Mouse (Mus musculus): ENCODE results near the gene Ccr1. TPM values are rescaled to one million over a fixed set of nuclear protein-coding genes. Genes with fewer than 3 reads are reported as not detected.

Gene Ccr1
- total and polyA plus RNA-seq, 3 experiments, result 1.6 to 4.9 (median 1.6) TPM

DNA sequence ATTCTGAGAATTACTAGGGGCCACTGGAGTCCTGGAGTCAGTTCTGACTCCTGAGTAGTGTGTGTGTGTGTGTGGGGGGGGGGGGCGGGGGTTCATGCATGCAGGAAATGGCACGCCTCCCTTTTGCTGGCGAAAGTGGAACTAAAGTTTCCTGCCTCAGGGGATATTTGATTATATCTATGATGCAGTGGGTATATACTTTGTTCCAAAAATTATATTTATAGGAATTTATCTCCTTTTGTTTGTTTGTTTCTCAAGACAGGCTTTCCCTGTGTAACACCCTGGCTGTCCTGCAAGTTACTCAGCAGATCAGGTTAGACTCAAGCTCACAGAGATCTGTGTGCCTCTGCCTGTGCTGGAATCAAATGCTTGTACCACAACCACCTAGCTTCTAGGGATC lies 21.2 kb upstream of the Ccr1 start:
- Histone ChIP-seq H3K4me2 (ENCODE audit: insufficient read depth, low read depth, poor library complexity, severe bottlenecking) (peak overlapping the region; percentile 50), H3K4me3 (replicated peaks in 1 of 3; ENCODE audit: low read depth in 2 of 3, low read length in 2 of 3, poor library complexity in 1 of 3) (no peak overlapping the region), H3K9ac (ENCODE audit: insufficient read depth, low read depth) (no peak overlapping the region), H3K79me2 (replicated peaks; ENCODE audit: control insufficient read depth, extremely low read depth, insufficient read depth, poor library complexity, severe bottlenecking) (no peaks in the 10 kb centered on the region), H3K9me3 (replicated peaks; ENCODE audit: low read length) (no peaks in the 10 kb centered on the region), H3K27me3 (replicated peaks) (no peaks in the 10 kb centered on the region), H3K4me1 (ENCODE audit: control insufficient read depth in 1 of 2, insufficient read depth in 2 of 2) (peaks cover 0 to 47% of the 10 kb centered on the region in 2 experiments; a peak in 2 of 4 replicates), H3K36me3 (replicated peaks in 1 of 2; ENCODE audit: control insufficient read depth in 1 of 2, insufficient read depth in 1 of 2, low read length in 1 of 2) (no peaks in the 10 kb centered on the region), H3K27ac (ENCODE audit: insufficient read depth, low read depth) (no peak overlapping the region)
- dilution Hi-C loops (cut with MboI; ENCODE audit: extremely low pct_ligation_motif_present, extremely low pct_unique_long_range_greater_than_20kb, low sequenced_read_pairs) (no loop called here), in situ Hi-C loops (cut with MboI; ENCODE audit: low pct_ligation_motif_present, low pct_unique_long_range_greater_than_20kb, low sequenced_read_pairs) (no loop called here)
- TF ChIP-seq E2F4 (IDR thresholded peaks at IDR 0.05; ENCODE audit: insufficient replicate concordance, low read depth, low read length) (no peak), MXI1 (IDR thresholded peaks at IDR 0.05; ENCODE audit: low read depth, low read length) (no peak)
- DNase-seq (ENCODE audit: extremely low read depth), result no peak

GRCm38 (mm10) chr9:123986217-123986616 lies 17.7 kb upstream of the Ccr1 start:
- in situ Hi-C loops (cut with MboI; ENCODE audit: low pct_ligation_motif_present, low pct_unique_long_range_greater_than_20kb, low sequenced_read_pairs), result no loop called here
- H3K4me3 ChIP-seq (replicated peaks in 1 of 3; ENCODE audit: low read depth in 2 of 3, low read length in 2 of 3, poor library complexity in 1 of 3), result no peak overlapping the region
- DNase-seq (ENCODE audit: extremely low read depth), result peak; percentile 77

GRCm38 (mm10) chr9:123984943-123985342 lies 16.5 kb upstream of the Ccr1 start:
- no peak overlapping the region for H3K27ac ChIP-seq (ENCODE audit: insufficient read depth, low read depth)
- H3K79me2 ChIP-seq (replicated peaks; ENCODE audit: control insufficient read depth, extremely low read depth, insufficient read depth, poor library complexity, severe bottlenecking), result no peaks in the 10 kb centered on the region
- no peak for DNase-seq (ENCODE audit: extremely low read depth)
- dilution Hi-C loops (cut with MboI; ENCODE audit: extremely low pct_ligation_motif_present, extremely low pct_unique_long_range_greater_than_20kb, low sequenced_read_pairs) (no loop called here), in situ Hi-C loops (cut with MboI; ENCODE audit: low pct_ligation_motif_present, low pct_unique_long_range_greater_than_20kb, low sequenced_read_pairs) (no loop called here)
- H3K27me3 ChIP-seq (replicated peaks), result no peaks in the 10 kb centered on the region
- peaks cover 5 to 48% of the 10 kb centered on the region in 2 experiments; a peak in 3 of 4 replicates for H3K4me1 ChIP-seq (ENCODE audit: control insufficient read depth in 1 of 2, insufficient read depth in 2 of 2)
- H3K36me3 ChIP-seq (replicated peaks in 1 of 2; ENCODE audit: control insufficient read depth in 1 of 2, insufficient read depth in 1 of 2, low read length in 1 of 2), result no peaks in the 10 kb centered on the region
- no peak overlapping the region for H3K9ac ChIP-seq (ENCODE audit: insufficient read depth, low read depth)
- H3K4me3 ChIP-seq (replicated peaks in 1 of 3; ENCODE audit: low read depth in 2 of 3, low read length in 2 of 3, poor library complexity in 1 of 3), result no peak overlapping the region
- H3K9me3 ChIP-seq (replicated peaks; ENCODE audit: low read length), result no peaks in the 10 kb centered on the region
- no peak overlapping the region for H3K4me2 ChIP-seq (ENCODE audit: insufficient read depth, low read depth, poor library complexity, severe bottlenecking)
- TF ChIP-seq CHD1 (IDR thresholded peaks at IDR 0.05; ENCODE audit: low read depth, low read length) (no peak), MAFK (IDR thresholded peaks at IDR 0.05; ENCODE audit: insufficient replicate concordance, low read length) (no peak), GABPA (IDR thresholded peaks at IDR 0.05; ENCODE audit: insufficient replicate concordance, low read depth, low read length) (no peak), MXI1 (IDR thresholded peaks at IDR 0.05; ENCODE audit: low read depth, low read length) (no peak), NRF1 (IDR thresholded peaks at IDR 0.05; ENCODE audit: low read depth, low read length) (no peak), POLR2A (IDR thresholded peaks at IDR 0.05; ENCODE audit: low read depth, low read length) (no peak), HCFC1 (IDR thresholded peaks at IDR 0.05; ENCODE audit: low read depth, low read length) (no peak), RAD21 (IDR thresholded peaks at IDR 0.05; ENCODE audit: low read depth, low read length) (no peak), MEF2A (IDR thresholded peaks at IDR 0.05; ENCODE audit: borderline replicate concordance, low read depth, low read length) (no peak), MAX (IDR thresholded peaks at IDR 0.05; ENCODE audit: low read length) (no peak)

More at GRCm38 (mm10) chr9:123986217-123986616, 17.7 kb upstream of the Ccr1 start:
- no peaks in the 10 kb centered on the region for H3K9me3 ChIP-seq (replicated peaks; ENCODE audit: low read length)
- H3K27me3 ChIP-seq (replicated peaks), result no peaks in the 10 kb centered on the region
- no peak overlapping the region for H3K4me2 ChIP-seq (ENCODE audit: insufficient read depth, low read depth, poor library complexity, severe bottlenecking)
- TF ChIP-seq MAX (IDR thresholded peaks at IDR 0.05; ENCODE audit: low read length) (no peak), ZMIZ1 (IDR thresholded peaks at IDR 0.05; ENCODE audit: low read depth, low read length) (no peak), ELF1 (IDR thresholded peaks at IDR 0.05; ENCODE audit: low read depth, low read length) (0 out of 2 replicates have a peak, but pooled peaks have one; percentile 26), CTCF (conservative IDR thresholded peaks at IDR 0.05 in 1 of 2, IDR thresholded peaks at IDR 0.05 in 1 of 2; ENCODE audit: low read depth in 2 of 2, low read length in 2 of 2) (peak in 1 of 2 experiments; percentile 88; a peak in 2 of 4 replicates), IRF4 (IDR thresholded peaks at IDR 0.05; ENCODE audit: low read depth, low read length) (peak; percentile 49; the same call in 1 of the 2 replicates), RAD21 (IDR thresholded peaks at IDR 0.05; ENCODE audit: low read depth, low read length) (peak; percentile 88), GABPA (IDR thresholded peaks at IDR 0.05; ENCODE audit: insufficient replicate concordance, low read depth, low read length) (no peak), JUND (conservative IDR thresholded peaks at IDR 0.05; ENCODE audit: low read depth, low read length) (0 out of 2 replicates have a peak, but pooled peaks have one; percentile 9), SMC3 (IDR thresholded peaks at IDR 0.05; ENCODE audit: low read depth, low read length) (peak; percentile 89), ZC3H11A (IDR thresholded peaks at IDR 0.05; ENCODE audit: low read depth, low read length) (peak; percentile 39)
- H3K36me3 ChIP-seq (replicated peaks in 1 of 2; ENCODE audit: control insufficient read depth in 1 of 2, insufficient read depth in 1 of 2, low read length in 1 of 2), result no peaks in the 10 kb centered on the region
- H3K4me1 ChIP-seq (ENCODE audit: control insufficient read depth in 1 of 2, insufficient read depth in 2 of 2), result peaks cover 5 to 60% of the 10 kb centered on the region in 2 experiments; a peak in 3 of 4 replicates
- no peak overlapping the region for H3K9ac ChIP-seq (ENCODE audit: insufficient read depth, low read depth)
- no peaks in the 10 kb centered on the region for H3K79me2 ChIP-seq (replicated peaks; ENCODE audit: control insufficient read depth, extremely low read depth, insufficient read depth, poor library complexity, severe bottlenecking)
- dilution Hi-C loops (cut with MboI; ENCODE audit: extremely low pct_ligation_motif_present, extremely low pct_unique_long_range_greater_than_20kb, low sequenced_read_pairs), result no loop called here
- H3K27ac ChIP-seq (ENCODE audit: insufficient read depth, low read depth), result no peak overlapping the region
